Mouse (Mus musculus) urinary bladder, postnatal 0 days (tissue): ENCODE measurements around the gene Sco2. TPM values are rescaled to one million over a fixed set of nuclear protein-coding genes. Genes with fewer than 3 reads are reported as not detected.

Experiments used
- polyA plus RNA-seq: library from polyadenylated mRNA; unstranded; fragments of >200 nt; fragmentation: Nextera tagmentation; extraction: Ambion mirVana; gene quantifications from 2 replicates; pipeline ENCODE4 v1.2.1, GENCODE M21; 2015

Sco2 gene
- polyA plus RNA-seq: 5.2 and 7.6 TPM in 2 replicates

GRCm38 (mm10) chr15:89373762-89374248 lies at the start of gene Sco2:
TSS of gene Sco2 (minus strand) at chr15:89373846.

DNA sequence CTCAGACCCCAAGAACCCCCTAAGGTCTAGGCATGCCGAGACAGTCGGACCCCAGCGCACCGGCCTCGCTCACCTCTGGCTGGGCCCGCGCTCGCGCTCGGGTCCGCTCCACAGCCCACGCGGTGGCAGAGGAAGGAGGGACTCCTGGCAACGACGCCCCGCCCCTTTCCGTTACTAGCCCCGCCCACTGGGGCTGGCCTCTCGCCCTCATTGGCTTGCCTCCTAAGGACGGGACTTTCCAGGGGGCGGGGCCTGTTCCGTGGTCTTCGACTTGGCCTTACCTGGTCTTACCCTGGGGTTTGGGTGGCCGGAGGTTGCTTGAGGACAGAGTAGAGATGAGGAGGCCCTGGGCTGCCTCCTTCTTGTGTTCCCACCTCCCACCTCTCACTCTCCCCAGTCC lies 36.5 kb upstream of the Sco2 start, which contains the start of gene Syce3:
Gene Syce3, minus strand, starts transcription at position 386 of the 400 bp plus-strand sequence.

DNA sequence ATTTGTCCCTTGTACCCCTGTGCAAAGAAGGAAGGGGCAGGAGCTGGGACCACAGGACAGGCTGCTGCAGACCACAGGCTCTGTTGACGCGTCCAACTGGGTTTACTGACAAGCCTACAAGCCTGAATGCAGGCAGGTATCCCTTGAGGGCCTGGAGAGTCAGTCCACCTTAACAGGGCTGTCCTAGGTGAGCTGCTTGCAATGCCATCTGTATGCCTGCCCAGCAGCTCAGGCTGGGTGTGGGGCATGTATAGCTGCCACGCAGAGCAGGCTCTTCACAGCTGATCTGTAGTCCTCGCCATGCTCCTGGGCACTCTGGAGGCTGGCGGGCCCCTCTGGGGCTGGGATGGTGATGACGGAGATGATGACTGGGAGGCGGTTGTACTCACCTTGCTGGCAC lies 11.0 kb upstream of the Sco2 start, which contains the start of gene Klhdc7b:
Gene Klhdc7b, plus strand, starts transcription at position 301 of the 400 bp plus-strand sequence.

GRCm38 (mm10) chr15:89378831-89379401 lies 5.3 kb upstream of the Sco2 start, which contains the start of gene Odf3b:
TSS of gene Odf3b (minus strand) at chr15:89379282.

DNA sequence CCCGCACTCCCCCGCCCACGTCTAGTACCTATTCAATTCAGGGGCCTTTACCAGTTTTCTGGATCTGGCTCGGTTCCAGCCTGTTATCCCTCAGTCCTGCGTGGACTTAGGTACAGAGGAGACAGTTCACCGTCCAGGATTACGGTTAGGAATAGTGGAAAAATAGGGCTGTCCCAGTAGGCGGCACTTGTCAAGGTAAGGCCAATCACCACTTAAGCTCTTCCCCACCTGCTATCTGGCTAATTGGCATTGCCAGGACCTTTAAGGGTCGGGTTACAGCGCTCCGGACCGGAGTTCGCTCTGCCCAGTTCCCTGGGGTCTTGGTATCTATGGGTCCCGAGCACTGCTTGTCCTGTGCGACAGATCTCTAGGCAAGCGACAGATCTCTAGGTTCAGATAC lies 3.3 kb upstream of the Sco2 start, which contains the start of gene Tymp:
Gene Tymp, minus strand, starts transcription at position 83 of the 400 bp plus-strand sequence.

GRCm38 (mm10) chr15:89355241-89356187 lies 18.1 kb downstream of the Sco2 start, which contains the start of the genes Lmf2 and Ncaph2:
TSS of gene Lmf2 (minus strand) at chr15:89355659.
TSS of gene Ncaph2 (plus strand) at chr15:89355719.

GRCm38 (mm10) chr15:89334271-89334670 lies 39.4 kb downstream of the Sco2 start, which contains the start of gene Miox:
TSS of gene Miox (plus strand) at chr15:89334398.

DNA sequence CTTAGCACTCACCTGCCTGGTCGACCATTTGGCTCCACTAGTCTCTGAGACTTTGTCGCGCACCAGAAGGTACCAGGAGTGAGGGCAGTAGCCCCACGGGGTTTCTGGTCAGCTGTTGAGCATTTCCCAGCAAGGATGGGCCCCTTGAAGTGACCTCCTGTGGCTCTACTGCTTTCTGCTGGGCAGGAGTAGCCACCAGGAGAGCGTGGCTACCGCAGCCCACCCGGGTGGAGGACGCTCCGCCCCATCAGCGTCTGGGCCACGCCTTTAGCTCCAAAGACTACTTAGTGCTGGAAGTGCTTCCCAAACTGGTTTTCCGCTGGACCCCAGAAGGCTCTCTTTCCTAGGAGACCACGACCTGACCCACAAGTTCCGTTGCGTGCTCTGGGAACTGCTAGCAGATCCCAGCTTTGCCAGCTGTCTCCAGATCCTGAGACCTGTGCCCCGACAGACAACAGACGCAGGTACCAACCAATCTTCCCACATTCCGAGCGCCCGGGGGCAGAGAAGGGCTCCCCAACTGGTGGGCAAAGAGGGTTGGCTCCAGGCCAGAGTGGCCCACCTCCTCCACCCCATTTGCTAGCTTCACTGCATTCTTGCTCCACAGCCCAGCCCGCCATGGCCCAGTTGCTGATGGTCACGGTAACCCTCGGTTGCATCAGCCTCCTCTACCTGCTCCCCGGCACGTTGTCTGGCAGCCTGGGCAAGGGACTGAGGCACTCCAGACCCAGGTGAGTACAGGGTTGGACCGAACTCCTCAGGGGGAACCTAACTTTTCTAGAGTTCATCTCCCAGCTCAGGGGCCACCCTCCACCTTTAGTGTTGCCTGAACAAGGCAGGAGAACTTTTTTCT lies 50.8 kb downstream of the Sco2 start, which contains the start of gene Adm2:
Gene Adm2, plus strand, starts transcription at position 51 of the 853 bp plus-strand sequence.

Other genes with a start within 250 kb of the Sco2 start
- 11.7 and 14.0 TPM in 2 replicates for gene Hdac10, start 245.1 kb downstream of the Sco2 start, polyA plus RNA-seq
- gene Mapk12, start 233.1 kb downstream of the Sco2 start, polyA plus RNA-seq: 6.3 and 6.7 TPM in 2 replicates
- 2.8 and 3.0 TPM in 2 replicates for gene Mapk11, start 224.2 kb downstream of the Sco2 start, polyA plus RNA-seq
- 109 and 111 TPM in 2 replicates for gene Plxnb2, start 193.1 kb downstream of the Sco2 start, polyA plus RNA-seq
- 3.4 and 4.0 TPM in 2 replicates for gene Dennd6b, start 177.3 kb downstream of the Sco2 start, polyA plus RNA-seq
- 16.6 and 18.9 TPM in 2 replicates for gene Ppp6r2, start 162.3 kb downstream of the Sco2 start, polyA plus RNA-seq
- 30.5 and 30.9 TPM in 2 replicates for gene Sbf1, start 58.5 kb downstream of the Sco2 start, polyA plus RNA-seq
- gene Adm2, start 51.1 kb downstream of the Sco2 start, polyA plus RNA-seq: 0.40 and 0.57 TPM in 2 replicates
- not detected in 2 replicates for gene Miox, start 39.4 kb downstream of the Sco2 start, polyA plus RNA-seq
- gene Lmf2, start 18.2 kb downstream of the Sco2 start, polyA plus RNA-seq: 43.3 and 44.4 TPM in 2 replicates
- gene Ncaph2, start 18.1 kb downstream of the Sco2 start, polyA plus RNA-seq: 87.6 and 102 TPM in 2 replicates
- 1.5 and 1.9 TPM in 2 replicates for gene Tymp, start 3.2 kb upstream of the Sco2 start, polyA plus RNA-seq
- 0.17 and 0.23 TPM in 2 replicates for gene Odf3b, start 5.4 kb upstream of the Sco2 start, polyA plus RNA-seq
- not detected in 2 replicates for gene Klhdc7b, start 11.1 kb upstream of the Sco2 start, polyA plus RNA-seq
- not detected in 2 replicates for gene Syce3, start 36.7 kb upstream of the Sco2 start, polyA plus RNA-seq
- 0.67 and 0.69 TPM in 2 replicates for gene Cpt1b, start 52.0 kb upstream of the Sco2 start, polyA plus RNA-seq
- 2.0 and 2.6 TPM in 2 replicates for gene C730034F03Rik, start 55.7 kb upstream of the Sco2 start, polyA plus RNA-seq
- 0.19 TPM in 1 of 2 replicates, not detected in the other for gene Gm44502, start 55.9 kb upstream of the Sco2 start, polyA plus RNA-seq
- gene Chkb, start 56.1 kb upstream of the Sco2 start, polyA plus RNA-seq: 35.8 and 36.2 TPM in 2 replicates
- 0.63 and 1.0 TPM in 2 replicates for gene Mapk8ip2, start 80.1 kb upstream of the Sco2 start, polyA plus RNA-seq
- gene Arsa, start 103.6 kb upstream of the Sco2 start, polyA plus RNA-seq: 22.7 and 25.5 TPM in 2 replicates
- 0.55 and 0.70 TPM in 2 replicates for gene Shank3, start 125.8 kb upstream of the Sco2 start, polyA plus RNA-seq
- 0.10 and 0.11 TPM in 2 replicates for gene Acr, start 194.5 kb upstream of the Sco2 start, polyA plus RNA-seq
- gene Rabl2, start 218.1 kb upstream of the Sco2 start, polyA plus RNA-seq: 16.4 and 19.0 TPM in 2 replicates